Mouse (Mus musculus) MN1 (cell line): ENCODE measurements at regions not wholly inside any gene's neighbourhood (a gene's known extent, or its start where the extent isn't known, plus 50 kb on each side); places are given as distances from the start of the nearest gene placed in this dataset.

Source experiments
- DNase-seq: peaks from one replicate; pipeline ENCODE4 v3.0.0-alpha.2; 2016; ENCODE audit warnings: low spot score

DNA sequence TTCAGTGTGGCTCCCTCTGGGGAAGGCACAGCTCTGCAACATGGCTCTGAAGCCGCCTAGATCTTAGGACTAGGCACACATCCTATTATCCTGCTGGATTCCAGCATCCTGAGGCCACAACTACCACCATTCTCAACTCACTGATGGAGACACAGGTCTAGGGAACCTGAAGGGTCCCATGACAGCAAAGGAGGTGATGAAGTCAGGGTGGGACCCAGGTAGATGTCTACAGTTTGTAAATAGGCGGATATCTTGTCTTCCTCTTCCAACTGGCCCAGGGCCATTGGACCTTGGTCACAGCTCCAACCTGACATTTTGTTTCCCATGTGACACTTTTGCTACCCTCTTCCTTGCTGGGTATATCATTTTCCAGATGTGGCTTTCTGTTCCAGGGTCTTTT, 106.4 kb downstream of the Vapb start:
- no peak for DNase-seq

DNA sequence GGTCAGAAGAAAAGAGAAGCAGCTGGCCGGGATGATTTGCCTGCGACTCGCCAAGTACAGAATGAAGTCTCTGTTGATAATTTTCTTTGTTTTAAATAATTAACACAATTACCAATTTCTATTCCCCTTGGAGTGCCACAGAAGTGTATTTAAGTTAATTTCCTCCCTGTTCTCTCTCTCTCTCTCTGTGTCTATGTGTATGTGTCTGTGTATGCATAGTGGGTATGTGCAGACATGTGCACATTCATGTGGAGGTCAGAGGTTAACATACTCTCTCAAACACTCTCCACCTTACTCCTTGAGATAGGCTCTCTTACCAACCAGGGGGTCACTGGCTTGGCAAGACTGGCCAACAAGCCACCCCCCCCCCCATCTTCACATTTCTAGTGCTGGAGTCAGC, 107.2 kb downstream of the Vapb start:
- DNase-seq: no peak

DNA sequence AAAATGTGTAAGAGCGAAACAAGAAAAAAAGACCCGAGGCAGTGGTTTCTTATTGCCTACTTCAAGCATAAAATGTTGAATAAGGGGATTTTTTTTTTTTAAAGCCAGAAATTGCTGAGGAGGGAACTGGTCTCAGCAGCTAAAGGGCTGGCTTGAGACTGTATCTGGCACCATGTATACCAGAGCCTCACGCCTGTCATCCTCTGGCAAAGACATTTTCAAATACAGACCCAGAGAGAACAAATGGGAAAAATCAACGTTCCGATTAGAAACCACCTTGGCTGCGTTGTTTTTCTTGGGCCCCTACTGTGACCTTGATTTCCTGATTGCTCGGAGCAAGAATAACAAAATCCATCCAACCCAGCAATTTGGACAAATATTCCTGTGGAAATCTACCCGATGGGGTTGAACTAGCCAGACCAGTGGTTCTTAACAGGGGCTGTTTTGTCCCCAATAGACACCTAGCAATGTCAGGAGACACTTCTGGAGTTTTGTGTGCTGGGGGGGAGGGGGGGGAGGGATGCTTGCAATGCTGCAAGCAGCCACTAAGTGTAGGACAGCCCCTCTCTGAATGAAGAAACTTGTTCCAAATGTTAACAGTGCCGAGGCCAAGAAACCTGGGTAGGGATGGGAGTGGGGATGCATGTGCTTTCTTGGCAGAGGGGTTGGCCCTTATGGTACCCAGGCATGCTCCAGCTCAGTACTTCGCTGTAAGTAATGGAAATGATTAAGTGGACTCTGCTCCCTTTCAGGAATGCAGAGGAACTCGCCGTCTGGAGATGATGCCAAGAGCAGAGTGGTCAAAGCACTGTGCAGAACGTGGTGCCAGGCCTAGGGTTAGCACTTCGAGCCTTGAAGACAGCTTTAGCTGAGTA, 108.1 kb downstream of the Vapb start:
- DNase-seq: no peak

DNA sequence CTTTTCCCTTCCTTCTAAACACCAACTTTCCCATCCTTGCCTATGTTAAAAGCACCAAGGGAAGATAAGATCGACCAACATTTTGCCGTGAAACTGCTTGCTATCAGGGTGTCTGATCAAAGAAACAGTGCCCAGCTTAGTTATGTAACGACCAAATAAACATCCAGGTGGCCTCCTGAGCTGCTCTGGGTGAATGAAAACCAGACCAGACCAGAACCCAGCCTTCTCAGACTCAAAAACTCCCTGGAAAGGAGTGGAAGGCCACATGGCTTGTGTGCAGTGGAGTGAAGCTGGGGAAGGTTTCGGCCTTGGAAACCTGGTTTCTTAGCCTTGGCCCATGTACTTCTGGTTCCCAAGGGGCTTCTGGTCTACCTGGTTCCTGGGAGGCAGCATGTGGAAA, 113.7 kb downstream of the Vapb start:
- peak; percentile 30 for DNase-seq

DNA sequence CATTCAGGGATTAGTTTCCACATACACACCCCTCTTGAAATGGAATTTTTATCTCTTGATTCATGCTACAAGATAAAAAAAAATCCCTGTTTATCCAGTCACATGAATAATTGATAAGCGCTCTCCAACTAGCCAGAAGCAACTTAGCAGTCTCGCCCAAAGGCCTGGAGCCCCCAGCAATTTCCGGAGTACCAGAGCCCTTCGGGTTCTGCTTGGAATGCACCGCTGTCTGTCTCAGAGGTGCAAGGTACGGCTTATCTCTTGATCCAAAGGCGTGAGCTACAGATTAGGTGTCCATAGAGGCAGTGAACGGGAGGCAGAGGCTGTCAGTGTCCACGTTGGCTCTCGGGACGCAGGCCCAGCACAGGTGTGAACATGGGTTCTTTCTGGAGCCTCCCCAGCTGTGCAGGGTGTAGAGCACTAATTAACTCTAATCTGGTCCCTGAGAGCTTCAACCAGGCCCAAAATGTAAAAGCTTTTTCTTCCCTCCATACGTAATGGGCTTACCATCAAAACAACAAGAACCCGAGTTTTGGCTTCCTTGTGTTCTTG, 116.9 kb downstream of the Vapb start:
- no peak for DNase-seq

DNA sequence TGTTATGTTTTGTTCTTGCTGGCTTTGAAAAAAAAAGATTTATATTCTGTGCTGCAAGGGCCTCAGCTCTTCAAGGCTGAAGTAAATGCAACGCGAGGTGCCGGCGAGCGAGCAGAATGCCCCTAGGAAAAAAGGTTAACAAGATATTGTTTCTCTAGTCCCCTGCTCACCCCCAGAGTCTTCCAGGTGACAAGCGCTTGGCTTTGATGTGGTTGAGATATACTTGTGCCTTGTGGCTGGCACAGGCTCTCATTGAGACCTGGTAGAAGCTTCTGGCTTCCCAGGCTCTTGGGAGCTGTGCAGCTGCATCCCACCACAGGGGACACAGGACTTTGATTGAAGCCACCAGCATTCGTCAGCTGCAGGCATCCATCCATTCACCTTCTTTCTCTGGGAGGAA, 117.5 kb downstream of the Vapb start:
- no peak for DNase-seq

DNA sequence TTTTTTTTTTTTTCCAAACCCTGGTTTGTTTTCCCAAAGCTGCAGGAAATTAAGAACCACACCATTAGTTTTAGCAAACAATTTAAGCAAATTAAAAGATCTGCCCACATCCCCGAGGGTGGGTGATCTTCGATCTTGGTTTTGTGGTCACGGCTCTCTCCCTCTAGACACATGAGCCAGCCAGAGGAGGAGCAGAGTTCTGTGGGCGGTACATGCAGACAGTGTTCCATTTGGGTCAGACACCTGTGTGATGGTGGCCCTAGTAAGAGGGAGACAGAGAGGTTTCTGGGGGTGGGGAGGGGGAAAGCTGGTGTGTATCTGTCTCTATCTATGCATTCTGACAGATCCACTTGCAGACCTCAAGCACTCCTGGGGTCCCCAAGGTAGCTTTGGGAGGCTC, 118.0 kb downstream of the Vapb start:
- no peak for DNase-seq

DNA sequence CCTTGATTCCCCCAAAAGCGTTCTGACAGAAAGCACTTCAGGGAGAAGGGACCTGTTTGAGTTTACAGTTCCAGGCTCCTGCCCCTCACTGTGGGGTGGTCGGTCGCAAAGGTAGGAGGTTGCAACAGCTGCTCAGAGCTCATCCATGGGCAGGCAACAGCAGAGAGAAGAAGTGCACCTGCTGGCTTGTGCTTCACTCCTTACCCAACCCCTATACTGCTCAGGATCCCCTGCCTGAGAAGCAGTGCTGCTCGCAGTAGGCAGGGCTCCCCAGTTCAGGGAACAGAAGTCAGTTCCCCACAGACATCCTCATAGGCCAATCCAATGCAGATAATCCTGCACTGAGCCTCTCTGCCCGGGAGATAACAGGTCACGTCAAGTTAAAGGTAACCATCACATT, 119.7 kb downstream of the Vapb start:
- DNase-seq: no peak

DNA sequence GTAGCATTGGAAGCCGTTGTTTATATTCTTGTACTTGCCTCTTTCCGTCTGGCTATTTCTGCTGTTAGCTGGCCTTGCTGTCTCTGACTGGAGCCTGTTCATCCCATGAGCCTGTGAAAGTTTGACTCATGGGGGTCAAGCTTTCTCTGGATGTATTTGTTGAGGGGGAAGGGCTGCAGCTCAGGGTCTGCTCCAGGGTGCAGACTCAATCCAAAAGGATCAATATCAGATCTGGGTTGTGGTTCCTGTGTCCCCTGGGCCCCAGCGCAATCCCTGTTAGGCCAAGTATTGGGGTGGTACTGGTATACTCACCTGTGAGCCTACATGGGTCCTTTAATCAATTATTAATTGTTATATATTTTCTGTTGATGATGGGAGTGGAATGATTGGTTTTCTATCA, 135.7 kb downstream of the Vapb start:
- no peak for DNase-seq
